Mouse (Mus musculus): ENCODE results near the gene Fam104a. TPM values are rescaled to one million over a fixed set of nuclear protein-coding genes. Genes with fewer than 3 reads are reported as not detected.
A peak's percentile ranks its signal among the peaks of the same experiment; 100 is the strongest.

Fam104a gene
- polyA plus RNA-seq, 1 experiment from 2014 or later = 52.0 TPM

- TF ChIP-seq CTCF (IDR thresholded peaks at IDR 0.05; ENCODE audit: low read depth) = no peak
- H3K27ac ChIP-seq (ENCODE audit: low read depth) = no peak overlapping the region
These were observed 25.6 kb downstream of the Fam104a start for GRCm38 (mm10) chr11:113658319-113658718.

GRCm38 (mm10) chr11:113657221-113657620, 26.7 kb downstream of the Fam104a start:
- 49% methylated on average over 4 of the region's 4 CpGs for WGBS
- H3K27ac ChIP-seq (ENCODE audit: low read depth) = no peak overlapping the region
- no peak overlapping the region for H3K4me2 ChIP-seq
- no peak overlapping the region for H3K9ac ChIP-seq
- ATAC-seq (ENCODE audit: insufficient read depth) = no peak
- H3K36me3 ChIP-seq (ENCODE audit: insufficient read depth) = peaks cover 100% of the 10 kb centered on the region
- no peaks in the 10 kb centered on the region for H3K27me3 ChIP-seq (ENCODE audit: insufficient read depth, low read length)
- H3K4me3 ChIP-seq (ENCODE audit: low read depth, low read length) = no peak overlapping the region
- DNase-seq = no peak
- no peaks in the 10 kb centered on the region for H3K9me3 ChIP-seq (ENCODE audit: low read depth, low read length)
- no peaks in the 10 kb centered on the region for H3K4me1 ChIP-seq (ENCODE audit: insufficient read depth)
- TF ChIP-seq CTCF (IDR thresholded peaks at IDR 0.05; ENCODE audit: low read depth) = no peak

More at GRCm38 (mm10) chr11:113658319-113658718, 25.6 kb downstream of the Fam104a start:
- DNase-seq = no peak
- Histone ChIP-seq H3K27me3 (ENCODE audit: insufficient read depth, low read length) (no peaks in the 10 kb centered on the region), H3K9ac (no peak overlapping the region), H3K36me3 (ENCODE audit: insufficient read depth) (peaks cover 100% of the 10 kb centered on the region), H3K4me3 (ENCODE audit: low read depth, low read length) (no peak overlapping the region), H3K4me1 (ENCODE audit: insufficient read depth) (no peaks in the 10 kb centered on the region), H3K9me3 (ENCODE audit: low read depth, low read length) (no peaks in the 10 kb centered on the region), H3K4me2 (no peak overlapping the region)
- no peak for ATAC-seq (ENCODE audit: insufficient read depth)
- 82% methylated on average over 8 of the region's 8 CpGs for WGBS

- Histone ChIP-seq H3K4me3 (ENCODE audit: low read depth, low read length) (no peak overlapping the region), H3K27ac (ENCODE audit: low read depth) (no peak overlapping the region), H3K36me3 (ENCODE audit: insufficient read depth) (peaks cover 100% of the 10 kb centered on the region), H3K4me1 (ENCODE audit: insufficient read depth) (no peaks in the 10 kb centered on the region), H3K27me3 (ENCODE audit: insufficient read depth, low read length) (no peaks in the 10 kb centered on the region), H3K9me3 (ENCODE audit: low read depth, low read length) (no peaks in the 10 kb centered on the region), H3K9ac (no peak overlapping the region), H3K4me2 (no peak overlapping the region)
- no peak for TF ChIP-seq CTCF (IDR thresholded peaks at IDR 0.05; ENCODE audit: low read depth)
- ATAC-seq (ENCODE audit: insufficient read depth) (no peak), DNase-seq (no peak)
- WGBS = 90% methylated on average over 8 of the region's 8 CpGs
These were observed 27.4 kb downstream of the Fam104a start for GRCm38 (mm10) chr11:113656511-113656932.

- WGBS = 74% methylated on average over 18 of the region's 18 CpGs
- Histone ChIP-seq H3K9ac (no peak overlapping the region), H3K4me1 (ENCODE audit: insufficient read depth) (peaks cover 3% of the 10 kb centered on the region; the same call in 1 of the 2 replicates), H3K36me3 (ENCODE audit: insufficient read depth) (peaks cover 83% of the 10 kb centered on the region), H3K27me3 (ENCODE audit: insufficient read depth, low read length) (no peaks in the 10 kb centered on the region), H3K4me2 (no peak overlapping the region), H3K4me3 (ENCODE audit: low read depth, low read length) (no peak overlapping the region), H3K27ac (ENCODE audit: low read depth) (no peak overlapping the region), H3K9me3 (ENCODE audit: low read depth, low read length) (no peaks in the 10 kb centered on the region)
- TF ChIP-seq CTCF (IDR thresholded peaks at IDR 0.05; ENCODE audit: low read depth) = no peak
- DNase-seq (no peak), ATAC-seq (ENCODE audit: insufficient read depth) (no peak)
These were observed 29.2 kb downstream of the Fam104a start for GRCm38 (mm10) chr11:113654561-113655270.

GRCm38 (mm10) chr11:113654105-113654504, 29.9 kb downstream of the Fam104a start:
- Histone ChIP-seq H3K9me3 (ENCODE audit: low read depth, low read length) (no peaks in the 10 kb centered on the region), H3K27ac (ENCODE audit: low read depth) (no peak overlapping the region), H3K9ac (no peak overlapping the region), H3K36me3 (ENCODE audit: insufficient read depth) (peaks cover 77% of the 10 kb centered on the region), H3K27me3 (ENCODE audit: insufficient read depth, low read length) (no peaks in the 10 kb centered on the region), H3K4me1 (ENCODE audit: insufficient read depth) (peaks cover 3% of the 10 kb centered on the region), H3K4me3 (ENCODE audit: low read depth, low read length) (no peak overlapping the region), H3K4me2 (no peak overlapping the region)
- WGBS = 89% methylated on average over 15 of the region's 15 CpGs
- DNase-seq = no peak
- no peak for TF ChIP-seq CTCF (IDR thresholded peaks at IDR 0.05; ENCODE audit: low read depth)
- no peak for ATAC-seq (ENCODE audit: insufficient read depth)

GRCm38 (mm10) chr11:113652516-113652915, 31.4 kb downstream of the Fam104a start:
- Histone ChIP-seq H3K4me3 (ENCODE audit: low read depth, low read length) (no peak overlapping the region), H3K36me3 (ENCODE audit: insufficient read depth) (peaks cover 61% of the 10 kb centered on the region), H3K27ac (ENCODE audit: low read depth) (no peak overlapping the region), H3K4me2 (no peak overlapping the region), H3K9ac (no peak overlapping the region), H3K4me1 (ENCODE audit: insufficient read depth) (peaks cover 11% of the 10 kb centered on the region), H3K9me3 (ENCODE audit: low read depth, low read length) (no peaks in the 10 kb centered on the region), H3K27me3 (ENCODE audit: insufficient read depth, low read length) (0 out of 2 replicates have a peak, but pooled peaks cover 2% of the 10 kb centered on the region)
- 92% methylated on average over 6 of the region's 6 CpGs for WGBS
- ATAC-seq (ENCODE audit: insufficient read depth) = no peak
- no peak for TF ChIP-seq CTCF (IDR thresholded peaks at IDR 0.05; ENCODE audit: low read depth)
- DNase-seq = no peak

GRCm38 (mm10) chr11:113651907-113652273, 32.1 kb downstream of the Fam104a start:
- peak; percentile 70 for DNase-seq
- no peak overlapping the region for H3K9ac ChIP-seq
- WGBS = 38% methylated on average over 8 of the region's 8 CpGs
- H3K27me3 ChIP-seq (ENCODE audit: insufficient read depth, low read length) = 0 out of 2 replicates have a peak, but pooled peaks cover 4% of the 10 kb centered on the region
- TF ChIP-seq CTCF (IDR thresholded peaks at IDR 0.05; ENCODE audit: low read depth) = peak; percentile 63
- no peaks in the 10 kb centered on the region for H3K9me3 ChIP-seq (ENCODE audit: low read depth, low read length)
- no peak for ATAC-seq (ENCODE audit: insufficient read depth)
- peaks cover 11% of the 10 kb centered on the region for H3K4me1 ChIP-seq (ENCODE audit: insufficient read depth)
- peaks cover 55% of the 10 kb centered on the region for H3K36me3 ChIP-seq (ENCODE audit: insufficient read depth)
- H3K27ac ChIP-seq (ENCODE audit: low read depth) = 0 out of 2 replicates have a peak overlapping the region, but pooled peaks have one; percentile 9
- no peak overlapping the region for H3K4me3 ChIP-seq (ENCODE audit: low read depth, low read length)
- H3K4me2 ChIP-seq = no peak overlapping the region

Measured in lung, embryonic 14.5 days (tissue).